Mouse (Mus musculus) ES-Bruce4 (cell line): ENCODE results near the gene Pdcd2l. TPM values are rescaled to one million over a fixed set of nuclear protein-coding genes. Genes with fewer than 3 reads are reported as not detected.

Experiments used
- H3K27ac ChIP-seq: 2 replicates; pipeline ENCODE4 v1.5.1; 2012; ENCODE audit warnings: low read length, inconsistent platforms; ENCODE audit not compliant: insufficient read depth
- H3K27me3 ChIP-seq: 2 replicates; pipeline ENCODE4 v1.6.1; 2012; ENCODE audit warnings: mild to moderate bottlenecking, low read length, inconsistent platforms; ENCODE audit not compliant: control insufficient read depth, poor library complexity, insufficient read depth, severe bottlenecking
- H3K36me3 ChIP-seq: 2 replicates; pipeline ENCODE4 v1.6.1; 2012; ENCODE audit warnings: inconsistent platforms, mild to moderate bottlenecking, low read length, moderate library complexity; ENCODE audit not compliant: control insufficient read depth, poor library complexity, insufficient read depth, severe bottlenecking
- H3K4me1 ChIP-seq: one replicate; pipeline ENCODE4 v1.8.1; 2011; ENCODE audit warnings: low read length; ENCODE audit not compliant: control insufficient read depth, insufficient read depth
- H3K4me3 ChIP-seq: 2 replicates; pipeline ENCODE4 v1.5.1; 2011; ENCODE audit warnings: low read depth, mild to moderate bottlenecking, low read length
- H3K9ac ChIP-seq: 2 replicates; pipeline ENCODE4 v1.6.1; 2012; ENCODE audit warnings: low read depth, mild to moderate bottlenecking, inconsistent platforms; ENCODE audit not compliant: poor library complexity, severe bottlenecking
- H3K9me3 ChIP-seq: replicated peaks from 2 replicates; pipeline ENCODE4 v1.6.1; 2012; ENCODE audit warnings: mild to moderate bottlenecking, low read length, inconsistent platforms; ENCODE audit not compliant: control insufficient read depth, poor library complexity, insufficient read depth, severe bottlenecking
- CTCF ChIP-seq: IDR thresholded peaks from one replicate; pipeline ENCODE4 v1.8.1; 2011; ENCODE audit warnings: low read depth, low read length
- EP300 ChIP-seq: IDR thresholded peaks from 2 replicates; pipeline ENCODE4 v1.6.1; 2011; ENCODE audit warnings: low read depth, low read length; ENCODE audit not compliant: insufficient read depth
- POLR2A ChIP-seq: IDR thresholded peaks from one replicate; pipeline ENCODE4 v1.8.1; 2011; ENCODE audit warnings: low read length; ENCODE audit not compliant: insufficient read depth
- polyA plus RNA-seq: library from polyadenylated mRNA; stranded (reverse); fragments of >200 nt; gene quantifications from 2 replicates; pipeline ENCODE4 v1.2.4, GENCODE M21; 2011; ENCODE audit warnings: low read depth; ENCODE audit not compliant: missing spikeins, insufficient read depth, insufficient read length

Gene Pdcd2l
- polyA plus RNA-seq: 37.5 and 38.0 TPM in 2 replicates

GRCm38 (mm10) chr7:34196132-34197128 is at the start of gene Pdcd2l:
Gene Pdcd2l (minus strand): TSS chr7:34196661.
- H3K27me3 ChIP-seq: no peaks in the 10 kb centered on the region
- no peak within 1 kb of the TSS for H3K27ac ChIP-seq
- peaks cover 9% of the 10 kb centered on the region for H3K36me3 ChIP-seq
- H3K9me3 ChIP-seq: no peaks in the 10 kb centered on the region; the same call in 1 of the 2 replicates
- no peaks in the 10 kb centered on the region for H3K4me1 ChIP-seq
- no peak for TF ChIP-seq EP300
- no peak for TF ChIP-seq CTCF
- H3K4me3 ChIP-seq: peak within 1 kb of the TSS; percentile 98
- peak within 1 kb of the TSS; percentile 83 for H3K9ac ChIP-seq

- Histone ChIP-seq H3K9ac (peak overlapping the region; percentile 8; the same call in 1 of the 2 replicates), H3K27me3 (no peaks in the 10 kb centered on the region), H3K4me3 (peak overlapping the region; percentile 67), H3K36me3 (peaks cover 20% of the 10 kb centered on the region), H3K4me1 (no peaks in the 10 kb centered on the region), H3K9me3 (no peaks in the 10 kb centered on the region), H3K27ac (no peak overlapping the region; the same call in 1 of the 2 replicates)
- TF ChIP-seq CTCF: peak; percentile 32
- TF ChIP-seq EP300: no peak
Measured at GRCm38 (mm10) chr7:34242176-34242575, 45.7 kb upstream of the Pdcd2l start.

- peaks cover 2% of the 10 kb centered on the region for H3K4me1 ChIP-seq
- H3K27me3 ChIP-seq: no peaks in the 10 kb centered on the region
- H3K27ac ChIP-seq: no peak overlapping the region
- peaks cover 10% of the 10 kb centered on the region; the same call in 1 of the 2 replicates for H3K36me3 ChIP-seq
- no peak overlapping the region for H3K9ac ChIP-seq
- no peaks in the 10 kb centered on the region for H3K9me3 ChIP-seq
- no peak overlapping the region for H3K4me3 ChIP-seq
- TF ChIP-seq POLR2A (no peak), EP300 (no peak), CTCF (no peak)
Measured at GRCm38 (mm10) chr7:34238086-34238485, 41.6 kb upstream of the Pdcd2l start.

GRCm38 (mm10) chr7:34235602-34236001 is 39.1 kb upstream of the Pdcd2l start:
- Histone ChIP-seq H3K27me3 (no peaks in the 10 kb centered on the region), H3K4me1 (peaks cover 2% of the 10 kb centered on the region), H3K4me3 (no peak overlapping the region; the same call in 1 of the 2 replicates), H3K27ac (no peak overlapping the region), H3K9me3 (no peaks in the 10 kb centered on the region), H3K9ac (no peak overlapping the region), H3K36me3 (peaks cover 8% of the 10 kb centered on the region; the same call in 1 of the 2 replicates)
- TF ChIP-seq CTCF (no peak), EP300 (no peak), POLR2A (no peak)

GRCm38 (mm10) chr7:34234610-34235561 is 38.4 kb upstream of the Pdcd2l start:
- Histone ChIP-seq H3K27me3 (no peaks in the 10 kb centered on the region), H3K4me1 (peaks cover 2% of the 10 kb centered on the region), H3K9ac (peak overlapping the region; percentile 57), H3K4me3 (peak overlapping the region; percentile 90), H3K27ac (peak overlapping the region; percentile 88), H3K9me3 (no peaks in the 10 kb centered on the region), H3K36me3 (peaks cover 5% of the 10 kb centered on the region; the same call in 1 of the 2 replicates)
- TF ChIP-seq POLR2A: no peak
- TF ChIP-seq CTCF: no peak
